Mouse (Mus musculus): Measurements from ENCODE around the gene Kcnk5.

- TF ChIP-seq GATA1 (IDR thresholded peaks at IDR 0.05; ENCODE audit: borderline replicate concordance, low read length), result no peak
- TF ChIP-seq FLI1 (IDR thresholded peaks at IDR 0.05; ENCODE audit: low read length), result no peak
These were observed 3.0 kb downstream of the Kcnk5 start for GRCm38 (mm10) chr14:20178593-20178992.
